Mouse (Mus musculus) limb, embryonic 11.5 days (tissue): ENCODE results near the gene Krtcap3. TPM values are rescaled to one million over a fixed set of nuclear protein-coding genes. Genes with fewer than 3 reads are reported as not detected.

Experiments used
- ATAC-seq: fragments of 200-750 bp; cut with Nextera tagmentation; 2 replicates; pipeline ENCODE4 v1.8.0; 2017; ENCODE audit warnings: low read depth; ENCODE audit not compliant: insufficient number of reproducible peaks, low FRiP score, low TSS enrichment
- DNase-seq: peaks from one replicate; pipeline ENCODE4 v3.0.0-alpha.2; 2015; ENCODE audit warnings: low spot score
- H3K27ac ChIP-seq: fragments of 300-500 bp; sonication (generic); replicated peaks from 2 replicates; pipeline ENCODE4 v1.5.1; 2014; ENCODE audit warnings: low read depth, mild to moderate bottlenecking, low read length
- H3K27me3 ChIP-seq: fragments of 300-500 bp; sonication (generic); 2 replicates; pipeline ENCODE4 v1.6.1; 2014; ENCODE audit warnings: mild to moderate bottlenecking, low read length, mixed read lengths; ENCODE audit not compliant: control insufficient read depth, insufficient read depth
- H3K36me3 ChIP-seq: fragments of 300-500 bp; sonication (generic); 2 replicates; pipeline ENCODE4 v1.6.1; 2014; ENCODE audit warnings: mild to moderate bottlenecking, low read length, moderate library complexity, mixed read lengths; ENCODE audit not compliant: control insufficient read depth, insufficient read depth
- H3K4me1 ChIP-seq: fragments of 300-500 bp; sonication (generic); 2 replicates; pipeline ENCODE4 v1.6.1; 2014; ENCODE audit warnings: low read length, mixed read lengths; ENCODE audit not compliant: control insufficient read depth, insufficient read depth
- H3K4me2 ChIP-seq: fragments of 300-500 bp; sonication (generic); 2 replicates; pipeline ENCODE4 v1.6.1; 2014; ENCODE audit warnings: low read depth, mild to moderate bottlenecking, moderate library complexity; ENCODE audit not compliant: severe bottlenecking
- H3K4me3 ChIP-seq: fragments of 300-500 bp; sonication (generic); 2 replicates; pipeline ENCODE4 v1.5.1; 2014; ENCODE audit warnings: low read depth, low read length
- H3K9ac ChIP-seq: fragments of 300-500 bp; sonication (generic); 2 replicates; pipeline ENCODE4 v1.6.1; 2014; ENCODE audit warnings: mild to moderate bottlenecking, low read length
- H3K9me3 ChIP-seq: fragments of 300-500 bp; sonication (generic); 2 replicates; pipeline ENCODE4 v1.6.1; 2016; ENCODE audit warnings: low read length; ENCODE audit not compliant: control insufficient read depth
- WGBS: fragments of 180-500 bp; shearing (Covaris S2); extraction: QIAGEN DNeasy Blood & Tissue Kit; methylation state at CpG from one replicate; pipeline ENCODE4 v1.1.7; 2014; 5-methylcytosine and 5-hydroxymethylcytosine counted together
- polyA plus RNA-seq: library from polyadenylated mRNA; unstranded; fragments of >200 nt; fragmentation: Nextera tagmentation; extraction: Ambion mirVana; gene quantifications from 2 replicates; pipeline ENCODE4 v1.2.1, GENCODE M21; 2014

The Krtcap3 gene
- polyA plus RNA-seq, 1 experiment from 2014 or later, result 23.3 TPM

DNA sequence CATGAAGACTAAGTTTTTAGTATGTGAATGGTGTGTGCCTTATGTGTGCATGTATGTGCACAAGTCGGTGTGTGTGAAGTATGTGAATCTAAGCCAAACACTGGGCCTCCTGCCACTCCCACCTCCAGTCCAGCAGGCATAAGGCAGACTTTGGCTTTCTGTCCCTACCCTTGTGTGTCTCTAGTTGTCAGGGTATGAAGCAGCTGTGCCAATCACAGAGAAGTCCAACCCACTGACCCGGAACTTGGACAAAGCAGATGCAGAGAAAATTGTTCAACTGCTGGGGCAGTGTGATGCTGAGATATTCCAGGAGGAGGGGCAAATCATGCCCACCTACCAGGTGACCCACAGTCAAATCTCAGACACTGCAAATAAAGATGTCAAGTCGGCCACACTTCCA lies 46.5 kb downstream of the Krtcap3 start:
- DNase-seq (no peak), ATAC-seq (no peak)
- H3K36me3 ChIP-seq, result peaks cover 6% of the 10 kb centered on the region; the same call in 1 of the 2 replicates
- H3K9ac ChIP-seq, result no peak overlapping the region
- H3K9me3 ChIP-seq, result no peaks in the 10 kb centered on the region
- H3K4me1 ChIP-seq, result peaks cover 7% of the 10 kb centered on the region
- WGBS, result 84% methylated on average over 3 of the region's 3 CpGs
- no peaks in the 10 kb centered on the region for H3K27me3 ChIP-seq
- H3K4me2 ChIP-seq, result no peak overlapping the region
- no peak overlapping the region for H3K27ac ChIP-seq
- no peak overlapping the region for H3K4me3 ChIP-seq

DNA sequence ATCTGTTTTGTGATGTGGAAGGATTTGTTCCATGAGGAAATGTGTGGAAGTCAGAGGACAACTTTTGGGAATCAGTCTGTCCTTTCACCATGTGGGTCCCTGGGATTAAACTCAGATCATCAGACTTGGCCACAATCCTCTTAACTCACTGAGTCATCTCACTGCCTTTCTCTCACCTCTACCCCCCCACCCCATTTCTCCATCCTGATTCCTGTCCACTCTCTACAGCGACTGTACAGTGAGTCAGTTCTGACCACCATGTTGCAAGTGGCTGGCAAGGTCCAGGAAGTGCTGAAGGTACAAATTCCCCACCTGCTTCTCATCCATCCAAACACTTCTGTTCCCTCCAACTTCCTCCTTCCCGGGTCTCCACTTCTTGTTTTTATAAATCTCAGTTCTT lies 47.0 kb downstream of the Krtcap3 start:
- peaks cover 4% of the 10 kb centered on the region; the same call in 1 of the 2 replicates for H3K36me3 ChIP-seq
- H3K27ac ChIP-seq, result no peak overlapping the region
- no peak overlapping the region for H3K4me2 ChIP-seq
- DNase-seq (no peak), ATAC-seq (no peak)
- H3K4me1 ChIP-seq, result peaks cover 7% of the 10 kb centered on the region
- H3K4me3 ChIP-seq, result no peak overlapping the region
- H3K27me3 ChIP-seq, result no peaks in the 10 kb centered on the region
- H3K9ac ChIP-seq, result no peak overlapping the region
- H3K9me3 ChIP-seq, result no peaks in the 10 kb centered on the region
- WGBS, result 62% methylated on average over 2 of the region's 2 CpGs

DNA sequence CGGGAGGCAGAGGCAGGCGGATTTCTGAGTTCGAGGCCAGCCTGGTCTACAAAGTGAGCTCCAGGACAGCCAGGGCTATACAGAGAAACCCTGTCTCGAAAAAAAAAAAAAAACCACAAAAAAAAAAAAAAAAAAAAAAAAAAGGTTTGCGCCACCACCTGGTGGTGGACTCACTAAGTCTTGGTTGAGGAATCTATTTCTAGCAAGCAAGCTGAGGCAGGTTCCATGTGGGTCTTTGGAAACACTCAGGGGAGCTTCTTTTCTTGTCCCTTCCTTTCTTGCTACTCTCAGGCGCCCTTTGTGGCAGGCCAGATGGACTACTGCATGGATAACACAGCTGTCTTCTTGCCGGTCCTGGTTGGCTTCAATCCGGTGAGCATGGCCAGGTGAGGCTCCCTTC lies 50.4 kb downstream of the Krtcap3 start:
- WGBS, result 62% methylated on average over 8 of the region's 8 CpGs
- no peak for ATAC-seq
- H3K4me2 ChIP-seq, result no peak overlapping the region
- no peaks in the 10 kb centered on the region for H3K27me3 ChIP-seq
- H3K36me3 ChIP-seq, result no peaks in the 10 kb centered on the region
- no peak overlapping the region for H3K4me3 ChIP-seq
- no peaks in the 10 kb centered on the region; the same call in 1 of the 2 replicates for H3K9me3 ChIP-seq
- no peak for DNase-seq
- no peak overlapping the region for H3K9ac ChIP-seq
- H3K4me1 ChIP-seq, result no peaks in the 10 kb centered on the region
- no peak overlapping the region for H3K27ac ChIP-seq

Other genes with a start within 250 kb of the Krtcap3 start
- gene Atraid, start 203.4 kb upstream of the Krtcap3 start, polyA plus RNA-seq, result 75.0 and 83.9 TPM in 2 replicates
- 8.0 and 8.6 TPM in 2 replicates for gene Slc5a6, start 202.8 kb upstream of the Krtcap3 start, polyA plus RNA-seq
- 33.7 and 36.1 TPM in 2 replicates for gene Cad, start 196.9 kb upstream of the Krtcap3 start, polyA plus RNA-seq
- not detected in 2 replicates for gene Dnajc5g, start 145.4 kb upstream of the Krtcap3 start, polyA plus RNA-seq
- 0.20 TPM in 1 of 2 replicates, not detected in the other for gene Slc30a3, start 143.5 kb upstream of the Krtcap3 start, polyA plus RNA-seq
- 0.30 and 0.65 TPM in 2 replicates for gene Trim54, start 135.0 kb upstream of the Krtcap3 start, polyA plus RNA-seq
- gene Ucn, start 112.9 kb upstream of the Krtcap3 start, polyA plus RNA-seq, result not detected in 2 replicates
- gene Mpv17, start 97.4 kb upstream of the Krtcap3 start, polyA plus RNA-seq, result 55.6 and 56.6 TPM in 2 replicates
- gene Gm29609, start 71.8 kb upstream of the Krtcap3 start, polyA plus RNA-seq, result 1.1 and 1.8 TPM in 2 replicates
- gene Gtf3c2, start 71.5 kb upstream of the Krtcap3 start, polyA plus RNA-seq, result 89.2 and 104 TPM in 2 replicates
- gene Snx17, start 58.5 kb upstream of the Krtcap3 start, polyA plus RNA-seq, result 138 and 144 TPM in 2 replicates
- gene Eif2b4, start 58.3 kb upstream of the Krtcap3 start, polyA plus RNA-seq, result 71.9 and 73.0 TPM in 2 replicates
- gene Zfp513, start 49.4 kb upstream of the Krtcap3 start, polyA plus RNA-seq, result 5.5 and 6.2 TPM in 2 replicates
- 154 and 159 TPM in 2 replicates for gene Ppm1g, start 31.0 kb upstream of the Krtcap3 start, polyA plus RNA-seq
- gene Nrbp1, start 10.8 kb upstream of the Krtcap3 start, polyA plus RNA-seq, result 119 and 124 TPM in 2 replicates
- 0.38 and 0.49 TPM in 2 replicates for gene Gm9970, start 10.5 kb upstream of the Krtcap3 start, polyA plus RNA-seq
- 45.7 and 51.3 TPM in 2 replicates for gene Ift172, start 39.4 kb downstream of the Krtcap3 start, polyA plus RNA-seq
- gene Fndc4, start 44.4 kb downstream of the Krtcap3 start, polyA plus RNA-seq, result 64.3 and 79.4 TPM in 2 replicates
- 0.16 TPM in 1 of 2 replicates, not detected in the other for gene Gckr, start 45.8 kb downstream of the Krtcap3 start, polyA plus RNA-seq
- 63.4 and 63.5 TPM in 2 replicates for gene Zfp512, start 200.7 kb downstream of the Krtcap3 start, polyA plus RNA-seq
- gene 4930548H24Rik, start 234.0 kb downstream of the Krtcap3 start, polyA plus RNA-seq, result not detected in 2 replicates
- gene Gpn1, start 243.1 kb downstream of the Krtcap3 start, polyA plus RNA-seq, result 87.8 and 88.6 TPM in 2 replicates